Mouse (Mus musculus): ENCODE measurements around the gene Esrrb. TPM values are rescaled to one million over a fixed set of nuclear protein-coding genes. Genes with fewer than 3 reads are reported as not detected.

Esrrb gene
- 0.53 and 0.62 TPM in 2 replicates for polyA plus RNA-seq (2015; fragmentation: Nextera tagmentation; extraction: Ambion mirVana)

DNA sequence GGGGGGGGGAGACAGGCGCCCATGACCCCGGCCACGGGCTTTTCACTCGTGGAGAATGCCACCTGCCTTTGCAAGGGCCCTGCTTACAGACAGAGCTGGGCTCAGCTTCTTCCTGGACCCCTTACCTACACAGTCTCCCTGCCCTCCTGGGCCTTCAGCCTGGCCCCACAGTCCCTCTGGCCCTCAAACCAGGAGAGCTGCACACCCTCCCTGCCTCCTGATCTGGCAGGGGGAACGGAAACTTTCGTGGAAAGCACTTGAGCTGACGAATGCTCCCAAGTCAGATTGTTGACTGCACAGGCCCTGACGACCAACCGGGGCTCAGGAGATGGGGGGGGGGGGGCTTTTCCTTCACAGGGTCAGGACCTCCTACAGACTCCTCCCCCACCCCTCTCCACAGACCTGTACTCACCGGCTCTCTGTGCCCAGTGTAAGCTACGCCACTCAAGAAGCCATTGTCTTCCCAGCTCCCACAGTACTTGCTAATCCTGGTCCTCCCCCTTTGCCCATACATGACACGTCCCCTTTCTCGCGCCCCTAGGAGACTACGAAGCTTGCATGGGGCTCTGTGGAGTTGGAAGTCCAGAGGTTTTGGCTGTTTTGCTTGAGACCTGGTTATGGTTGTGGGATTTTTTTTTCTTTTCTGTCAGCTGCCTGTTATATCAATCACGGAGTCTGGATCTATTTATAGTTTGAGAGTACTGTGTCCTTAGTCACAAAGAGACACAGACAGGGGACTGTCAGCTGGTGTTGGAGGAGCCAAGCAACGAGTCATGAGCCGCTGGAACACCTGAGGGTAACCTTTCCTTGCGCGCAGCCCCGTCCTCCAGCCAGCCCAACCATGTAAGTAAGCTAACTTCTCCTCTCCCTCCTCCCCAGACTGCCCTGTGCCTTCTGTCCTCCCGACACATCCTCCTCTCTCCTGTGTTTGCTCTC, at the start of gene Esrrb:
Esrrb (plus strand) TSS at position 422 of the 936 bp plus-strand sequence.

Other genes starting within 250 kb of the Esrrb start
- gene Gpatch2l, start 119.3 kb upstream of the Esrrb start, polyA plus RNA-seq (2015; fragmentation: Nextera tagmentation; extraction: Ambion mirVana) = 7.8 and 8.8 TPM in 2 replicates